Mouse (Mus musculus) heart, adult 2 months (tissue): ENCODE data around the gene Arrb2.

ENCODE experiments used
- CTCF ChIP-seq: fragments of 200-600 bp; IDR thresholded peaks from 2 replicates; pipeline ENCODE4 v1.8.1; 2022; ENCODE audit warnings: antibody characterized with exemption, mild to moderate bottlenecking, moderate library complexity
- POLR2A ChIP-seq: fragments of 200-500 bp; IDR thresholded peaks from 2 replicates; pipeline ENCODE4 v1.6.1; 2011; ENCODE audit warnings: mild to moderate bottlenecking, low read depth, low read length, control low read depth; ENCODE audit not compliant: insufficient read depth

- TF ChIP-seq POLR2A (no peak), CTCF (no peak)
These were observed 19.8 kb upstream of the Arrb2 start for GRCm38 (mm10) chr11:70412591-70412990.
